Mouse (Mus musculus) megakaryocyte, adult 5-6 weeks (primary cell): Measurements from ENCODE around the gene Atp8b3. TPM values are rescaled to one million over a fixed set of nuclear protein-coding genes. Genes with fewer than 3 reads are reported as not detected.

Experiments
- total RNA-seq, 2 experiments: library from RNA; stranded (forward) in 1 of 2; stranded (reverse) in 1 of 2; fragments of 153-499, 151-499 nt in 1 of 2; fragments of 221-1000, 200-1000 nt in 1 of 2; gene quantifications; 2 replicates each; pipeline versions ENCODE4 v1.2.3 to v1.2.4; 2015 to 2017

Gene Atp8b3
- total RNA-seq, 2 experiments from 2014 or later: not detected

Other genes with a start within 250 kb of the Atp8b3 start
- 1,580 and 1,599 TPM in 2 replicates for gene Rps15, start 246.7 kb downstream of the Atp8b3 start, total RNA-seq (2015)
- gene Rps15, start 246.7 kb downstream of the Atp8b3 start, total RNA-seq (2017): 1,732 and 1,915 TPM in 2 replicates
- not detected in 2 replicates for gene Apc2, start 243.1 kb downstream of the Atp8b3 start, total RNA-seq (2015)
- not detected in 2 replicates for gene Apc2, start 243.1 kb downstream of the Atp8b3 start, total RNA-seq (2017)
- gene 2310011J03Rik, start 218.6 kb downstream of the Atp8b3 start, total RNA-seq (2015): 25.6 and 27.4 TPM in 2 replicates
- 13.8 and 17.8 TPM in 2 replicates for gene 2310011J03Rik, start 218.6 kb downstream of the Atp8b3 start, total RNA-seq (2017)
- gene Pcsk4, start 209.6 kb downstream of the Atp8b3 start, total RNA-seq (2015): 0.32 and 0.83 TPM in 2 replicates
- gene Pcsk4, start 209.6 kb downstream of the Atp8b3 start, total RNA-seq (2017): not detected in 2 replicates
- gene Reep6, start 209.2 kb downstream of the Atp8b3 start, total RNA-seq (2015): 0.16 and 0.96 TPM in 2 replicates
- gene Reep6, start 209.2 kb downstream of the Atp8b3 start, total RNA-seq (2017): 0.37 TPM in 1 of 2 replicates, not detected in the other
- 0.07 TPM in 1 of 2 replicates, not detected in the other for gene Adamtsl5, start 190.7 kb downstream of the Atp8b3 start, total RNA-seq (2015)
- gene Adamtsl5, start 190.7 kb downstream of the Atp8b3 start, total RNA-seq (2017): not detected in 2 replicates
- gene Plk5, start 182.7 kb downstream of the Atp8b3 start, total RNA-seq (2015): not detected in 2 replicates
- gene Plk5, start 182.7 kb downstream of the Atp8b3 start, total RNA-seq (2017): not detected in 2 replicates
- 2.4 and 2.6 TPM in 2 replicates for gene Mex3d, start 151.5 kb downstream of the Atp8b3 start, total RNA-seq (2015)
- 2.6 and 5.0 TPM in 2 replicates for gene Mex3d, start 151.5 kb downstream of the Atp8b3 start, total RNA-seq (2017)
- gene Mbd3, start 139.6 kb downstream of the Atp8b3 start, total RNA-seq (2015): 38.8 and 40.6 TPM in 2 replicates
- 39.8 and 40.0 TPM in 2 replicates for gene Mbd3, start 139.6 kb downstream of the Atp8b3 start, total RNA-seq (2017)
- gene Uqcr11, start 132.3 kb downstream of the Atp8b3 start, total RNA-seq (2015): 107 and 108 TPM in 2 replicates
- gene Uqcr11, start 132.3 kb downstream of the Atp8b3 start, total RNA-seq (2017): 122 and 129 TPM in 2 replicates
- 17.2 and 20.3 TPM in 2 replicates for gene Tcf3, start 105.5 kb downstream of the Atp8b3 start, total RNA-seq (2015)
- gene Tcf3, start 105.5 kb downstream of the Atp8b3 start, total RNA-seq (2017): 22.4 and 24.2 TPM in 2 replicates
- gene Onecut3, start 44.3 kb downstream of the Atp8b3 start, total RNA-seq (2015): not detected in 2 replicates
- gene Onecut3, start 44.3 kb downstream of the Atp8b3 start, total RNA-seq (2017): not detected in 2 replicates
- 35.9 and 41.5 TPM in 2 replicates for gene Rexo1, start 22.4 kb upstream of the Atp8b3 start, total RNA-seq (2015)
- gene Rexo1, start 22.4 kb upstream of the Atp8b3 start, total RNA-seq (2017): 19.4 and 19.9 TPM in 2 replicates
- gene Klf16, start 38.2 kb upstream of the Atp8b3 start, total RNA-seq (2015): 2.6 and 3.3 TPM in 2 replicates
- 3.9 and 5.3 TPM in 2 replicates for gene Klf16, start 38.2 kb upstream of the Atp8b3 start, total RNA-seq (2017)
- gene Abhd17a, start 51.2 kb upstream of the Atp8b3 start, total RNA-seq (2015): 64.8 and 82.1 TPM in 2 replicates
- gene Abhd17a, start 51.2 kb upstream of the Atp8b3 start, total RNA-seq (2017): 21.7 and 31.6 TPM in 2 replicates
- gene Scamp4, start 63.7 kb upstream of the Atp8b3 start, total RNA-seq (2015): 16.9 and 22.3 TPM in 2 replicates
- gene Scamp4, start 63.7 kb upstream of the Atp8b3 start, total RNA-seq (2017): 4.8 and 11.4 TPM in 2 replicates
- 0.91 and 1.1 TPM in 2 replicates for gene Adat3, start 63.8 kb upstream of the Atp8b3 start, total RNA-seq (2015)
- gene Adat3, start 63.8 kb upstream of the Atp8b3 start, total RNA-seq (2017): 3.8 TPM in 1 of 2 replicates, not detected in the other
- gene Gm49322, start 66.9 kb upstream of the Atp8b3 start, total RNA-seq (2015): 0.54 TPM in 1 of 2 replicates, not detected in the other
- gene Gm49322, start 66.9 kb upstream of the Atp8b3 start, total RNA-seq (2017): 0.15 and 0.89 TPM in 2 replicates
- gene Csnk1g2, start 83.7 kb upstream of the Atp8b3 start, total RNA-seq (2015): 34.5 and 46.0 TPM in 2 replicates
- gene Csnk1g2, start 83.7 kb upstream of the Atp8b3 start, total RNA-seq (2017): 127 and 144 TPM in 2 replicates
- 8.4 and 10.3 TPM in 2 replicates for gene Btbd2, start 117.9 kb upstream of the Atp8b3 start, total RNA-seq (2015)
- gene Btbd2, start 117.9 kb upstream of the Atp8b3 start, total RNA-seq (2017): 16.5 and 30.1 TPM in 2 replicates
- gene Mknk2, start 139.0 kb upstream of the Atp8b3 start, total RNA-seq (2015): 53.5 and 61.1 TPM in 2 replicates
- 63.3 and 74.8 TPM in 2 replicates for gene Mknk2, start 139.0 kb upstream of the Atp8b3 start, total RNA-seq (2017)
- 61.8 and 72.0 TPM in 2 replicates for gene Mob3a, start 162.9 kb upstream of the Atp8b3 start, total RNA-seq (2015)
- 65.0 and 77.3 TPM in 2 replicates for gene Mob3a, start 162.9 kb upstream of the Atp8b3 start, total RNA-seq (2017)
- gene Izumo4, start 163.1 kb upstream of the Atp8b3 start, total RNA-seq (2015): 11.3 and 14.2 TPM in 2 replicates
- gene Izumo4, start 163.1 kb upstream of the Atp8b3 start, total RNA-seq (2017): 4.4 and 6.6 TPM in 2 replicates
- gene Ap3d1, start 203.1 kb upstream of the Atp8b3 start, total RNA-seq (2015): 42.6 and 52.4 TPM in 2 replicates
- gene Ap3d1, start 203.1 kb upstream of the Atp8b3 start, total RNA-seq (2017): 48.6 and 62.0 TPM in 2 replicates
- 19.5 and 23.0 TPM in 2 replicates for gene Dot1l, start 216.1 kb upstream of the Atp8b3 start, total RNA-seq (2015)
- 6.9 and 9.8 TPM in 2 replicates for gene Dot1l, start 216.1 kb upstream of the Atp8b3 start, total RNA-seq (2017)